Mouse (Mus musculus) heart, postnatal 4 days (tissue): ENCODE measurements around the gene C1qb. TPM values are rescaled to one million over a fixed set of nuclear protein-coding genes. Genes with fewer than 3 reads are reported as not detected.

Experiments used
- DNase-seq: peaks from one replicate; pipeline ENCODE4 v3.0.0; 2021
- total RNA-seq, 2 experiments: library from RNA; stranded (reverse); gene quantifications; 2 replicates each; pipeline ENCODE4 v1.2.3; 2021

C1qb gene
- total RNA-seq, 2 experiments from 2014 or later: 14.6 to 17.9 TPM

- DNase-seq: no peak
Observed at GRCm38 (mm10) chr4:136842802-136843201, 43.2 kb downstream of the C1qb start.

GRCm38 (mm10) chr4:136842033-136842432 is 44.0 kb downstream of the C1qb start:
- DNase-seq: no peak

GRCm38 (mm10) chr4:136841056-136841455 is 44.9 kb downstream of the C1qb start:
- peak; percentile 90 for DNase-seq

GRCm38 (mm10) chr4:136838462-136838861 is 47.5 kb downstream of the C1qb start:
- DNase-seq: no peak

GRCm38 (mm10) chr4:136838026-136838425 is 48.0 kb downstream of the C1qb start:
- DNase-seq: no peak

GRCm38 (mm10) chr4:136836387-136836931 is 49.5 kb downstream of the C1qb start:
- DNase-seq: no peak

GRCm38 (mm10) chr4:136835621-136836386 is 50.2 kb downstream of the C1qb start, which contains the start of gene Ephb2:
Ephb2 (minus strand) TSS chr4:136835988.
- peak; percentile 64 for DNase-seq

GRCm38 (mm10) chr4:136834815-136835620 is 51.0 kb downstream of the C1qb start:
- DNase-seq: no peak

- DNase-seq: no peak
Observed at GRCm38 (mm10) chr4:136834439-136834814, 51.6 kb downstream of the C1qb start.

- no peak for DNase-seq
Observed at GRCm38 (mm10) chr4:136833619-136834351, 52.2 kb downstream of the C1qb start.

- no peak for DNase-seq
Observed at GRCm38 (mm10) chr4:136832559-136833232, 53.3 kb downstream of the C1qb start.

- no peak for DNase-seq
Observed at GRCm38 (mm10) chr4:136830272-136830823, 55.6 kb downstream of the C1qb start.

Other genes with a start within 250 kb of the C1qb start
- 1 to 10 TPM; 1.9 to 2.3 TPM for gene Ephb2, start 50.2 kb downstream of the C1qb start, total RNA-seq
- 10 to 100 TPM; 11.5 to 13.8 TPM for gene C1qc, start 6.9 kb upstream of the C1qb start, total RNA-seq
- 10 to 100 TPM; 14.5 to 14.7 TPM for gene C1qa, start 12.6 kb upstream of the C1qb start, total RNA-seq
- gene Epha8, start 70.6 kb upstream of the C1qb start, total RNA-seq: not detected
- gene Zbtb40, start 162.6 kb upstream of the C1qb start, total RNA-seq: 1 to 10 TPM; 4.3 to 6.6 TPM